Mouse (Mus musculus) liver, adult 2 months (tissue): ENCODE measurements around the gene Camkmt.

ENCODE experiments used
- CTCF ChIP-seq: fragments of 200-500 bp; IDR thresholded peaks from 2 replicates; pipeline ENCODE4 v1.5.1; 2011; ENCODE audit warnings: low read depth, low read length, control low read depth
- POLR2A ChIP-seq: fragments of 200-500 bp; IDR thresholded peaks from 2 replicates; pipeline ENCODE4 v1.6.1; 2011; ENCODE audit warnings: low read length, control low read depth; ENCODE audit not compliant: insufficient read depth; ENCODE audit errors: extremely low read depth

DNA sequence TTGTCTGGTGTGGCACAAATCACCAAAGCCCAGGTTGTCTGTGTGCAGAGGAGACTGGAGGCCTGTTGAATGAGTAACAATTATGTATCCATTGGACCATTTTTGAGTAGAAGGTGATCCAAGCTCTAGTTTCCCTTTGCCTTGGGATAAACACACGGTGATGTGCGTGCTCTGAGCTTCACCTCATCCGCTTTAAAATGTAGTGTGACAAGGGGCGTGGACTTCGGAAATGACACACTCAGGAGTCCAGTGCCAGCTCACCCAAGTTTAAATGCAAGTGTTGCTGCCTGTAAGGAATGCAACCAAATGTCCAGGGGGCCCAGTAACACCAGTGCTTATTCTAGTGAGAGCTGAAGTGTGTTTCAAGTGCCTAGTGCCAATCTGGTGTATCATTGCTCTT is 392.7 kb downstream of the Camkmt start:
- TF ChIP-seq POLR2A (no peak), CTCF (no peak)
